Mouse (Mus musculus) bone marrow macrophage, adult 2 months (primary cell): ENCODE results near the gene Kcna5.

ENCODE experiments used
- CTCF ChIP-seq: IDR thresholded peaks from 2 replicates; pipeline ENCODE4 v1.5.1; 2012; ENCODE audit warnings: low read depth, mild to moderate bottlenecking, low read length, moderate library complexity
- POLR2A ChIP-seq: IDR thresholded peaks from 2 replicates; pipeline ENCODE4 v1.6.1; 2012; ENCODE audit warnings: mild to moderate bottlenecking, low read depth, low read length, borderline replicate concordance

- TF ChIP-seq POLR2A: no peak
- no peak for TF ChIP-seq CTCF
These were observed 34.2 kb downstream of the Kcna5 start for GRCm38 (mm10) chr6:126500985-126501384.
